Mouse (Mus musculus): ENCODE measurements around the gene Pak7.
"Not testable (repeated sequence)": the region's sequence is repeated elsewhere in the genome, so short reads cannot be mapped to it uniquely, and the experiment has no call there.

Pak7 gene

DNA sequence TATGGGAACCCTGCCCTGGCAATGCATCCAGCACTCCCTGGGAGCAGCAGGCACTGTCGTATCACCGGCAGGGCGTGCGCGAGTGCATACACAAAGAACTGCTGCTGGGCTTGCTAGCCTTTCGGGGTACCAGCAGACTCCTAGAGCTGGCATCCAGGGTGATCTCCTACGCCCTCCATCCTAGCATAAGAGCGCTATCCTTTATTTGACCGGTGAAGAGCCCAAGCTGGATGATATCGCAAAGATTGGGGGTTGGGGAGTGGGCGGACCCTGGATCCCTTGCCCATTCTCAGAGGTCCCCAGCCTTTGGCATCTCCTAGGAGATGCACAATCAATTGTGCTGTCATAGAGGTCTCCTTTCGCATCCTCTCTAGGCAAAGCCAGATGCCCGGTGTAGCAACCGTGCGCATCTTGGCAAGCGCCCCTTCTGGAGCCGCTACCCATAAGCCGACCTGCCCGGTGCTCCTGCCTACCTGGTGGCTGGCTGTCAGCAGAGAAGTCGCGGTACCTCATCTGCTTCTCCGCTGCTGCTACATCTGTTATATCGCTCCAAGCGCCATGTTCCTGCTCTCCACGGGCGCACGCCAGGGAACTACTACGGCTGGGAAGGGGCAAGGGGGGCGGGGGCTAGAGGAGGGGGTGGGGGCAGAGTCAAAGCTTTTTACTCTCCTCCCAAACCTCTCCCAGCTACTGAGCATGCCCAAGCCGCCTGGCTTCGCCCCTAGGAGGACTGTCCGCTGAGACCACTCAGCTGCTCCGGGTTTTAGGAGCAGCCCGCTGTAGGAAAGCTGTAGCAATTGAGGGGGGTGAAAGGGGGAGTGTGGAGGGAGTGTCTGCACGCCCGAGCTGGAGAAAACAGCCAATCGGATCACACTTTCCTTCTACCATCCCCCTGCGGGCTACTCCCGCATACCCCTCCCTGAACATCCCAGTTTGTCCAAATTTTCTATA lies at the start of gene Pak7:
Pak7 (minus strand) TSS at position 787 of the 951 bp plus-strand sequence.
- DNase-seq (ENCODE audit: low read depth, low spot score): no peak

DNA sequence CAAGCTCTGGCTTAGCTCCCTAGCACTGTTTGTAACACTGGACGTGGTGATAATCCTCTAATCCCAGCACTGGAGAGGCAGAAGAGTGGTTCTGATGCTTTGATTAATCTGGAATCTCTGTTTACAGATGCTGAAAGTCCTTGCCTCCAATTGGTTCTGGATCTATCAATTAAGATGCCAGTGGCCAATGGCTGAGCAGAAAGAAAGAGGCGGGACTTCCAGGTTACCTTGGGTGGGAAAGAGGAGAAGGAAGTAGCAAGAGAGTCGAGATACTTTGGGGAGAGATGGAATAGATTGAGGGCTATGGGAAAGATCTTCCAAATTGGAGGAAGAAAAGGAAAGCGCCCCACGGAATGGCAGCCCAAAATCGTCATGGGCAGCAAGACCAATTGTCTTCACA lies 37.8 kb upstream of the Pak7 start:
- DNase-seq (ENCODE audit: low read depth, low spot score): no peak

DNA sequence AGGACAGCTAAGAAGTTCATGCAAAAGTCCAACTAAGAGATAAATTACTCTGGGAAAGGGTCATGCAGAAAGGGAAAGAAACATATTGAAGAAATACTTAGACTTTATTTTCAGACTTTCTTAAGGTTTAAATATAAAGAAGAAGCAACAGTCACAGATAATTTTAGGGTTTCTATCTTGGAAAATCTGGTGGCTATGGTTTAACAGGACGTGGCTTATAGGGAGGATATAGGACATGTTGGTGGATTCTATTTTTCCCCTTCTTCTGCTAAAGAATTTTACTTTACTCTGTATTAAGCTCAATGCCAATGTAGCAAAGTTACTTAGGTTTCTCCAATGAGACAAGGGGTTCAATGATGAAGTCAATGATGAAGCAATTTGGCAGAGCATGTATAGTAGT lies 31.8 kb upstream of the Pak7 start:
- DNase-seq (ENCODE audit: low read depth, low spot score): no peak

DNA sequence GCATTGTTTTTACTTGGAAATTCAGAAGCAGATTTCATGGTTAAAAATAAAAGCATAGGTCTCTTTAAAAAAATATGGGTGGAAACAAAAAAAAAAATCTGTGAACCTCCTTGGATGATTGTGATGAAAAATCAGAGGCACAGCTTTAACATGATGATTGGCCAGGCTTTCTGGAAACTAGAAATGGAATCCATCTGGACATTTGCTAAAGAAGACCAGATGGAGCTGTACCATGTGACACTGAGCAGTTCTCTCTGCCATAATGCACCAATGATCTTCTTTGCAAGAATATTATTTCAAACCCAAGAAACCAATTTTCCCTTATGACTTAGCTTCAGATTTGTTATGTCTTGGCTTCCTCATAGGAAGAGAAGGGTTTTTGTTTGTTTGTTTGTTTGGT lies 28.6 kb upstream of the Pak7 start:
- no peak for DNase-seq (ENCODE audit: low read depth, low spot score)

DNA sequence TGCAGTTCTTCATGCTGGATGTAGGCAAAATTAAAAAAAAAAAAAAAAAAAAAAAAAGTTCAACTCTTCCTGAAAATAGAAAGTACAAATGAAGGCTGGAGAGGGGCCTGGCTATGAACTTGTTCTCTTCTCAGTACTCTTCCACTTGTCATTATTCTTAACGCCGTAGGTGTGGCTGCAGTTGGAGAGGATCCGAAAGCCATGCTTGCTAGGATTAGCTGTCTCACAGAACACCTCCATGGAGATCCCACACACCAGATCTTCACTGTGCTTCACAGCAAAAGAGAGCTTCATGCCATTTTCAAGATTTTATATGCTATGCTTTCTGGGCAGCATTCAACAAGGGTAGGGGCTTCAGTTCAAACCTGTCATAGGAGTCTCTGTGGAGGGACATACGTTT lies 14.8 kb upstream of the Pak7 start:
- no peak for DNase-seq (ENCODE audit: low read depth, low spot score)

DNA sequence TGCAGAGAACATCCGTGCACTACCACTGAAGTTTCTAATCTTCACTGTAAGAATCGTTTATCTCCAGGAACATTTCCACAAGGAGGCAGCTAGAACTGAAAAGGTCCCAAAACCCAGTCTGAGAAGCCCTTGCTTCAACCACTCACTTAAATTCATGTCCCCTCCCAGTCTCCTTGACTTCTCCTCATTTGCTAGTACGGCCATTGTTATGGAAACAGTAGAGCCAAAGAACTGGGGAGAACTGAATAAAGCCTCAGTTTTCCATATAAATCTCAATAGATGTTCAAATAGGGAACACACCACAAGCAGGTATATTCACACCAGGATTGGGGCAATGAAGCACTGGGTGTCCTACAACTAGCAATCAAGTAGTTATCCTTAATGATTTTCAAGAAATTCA lies 12.4 kb downstream of the Pak7 start:
- DNase-seq (ENCODE audit: low read depth, low spot score): no peak

DNA sequence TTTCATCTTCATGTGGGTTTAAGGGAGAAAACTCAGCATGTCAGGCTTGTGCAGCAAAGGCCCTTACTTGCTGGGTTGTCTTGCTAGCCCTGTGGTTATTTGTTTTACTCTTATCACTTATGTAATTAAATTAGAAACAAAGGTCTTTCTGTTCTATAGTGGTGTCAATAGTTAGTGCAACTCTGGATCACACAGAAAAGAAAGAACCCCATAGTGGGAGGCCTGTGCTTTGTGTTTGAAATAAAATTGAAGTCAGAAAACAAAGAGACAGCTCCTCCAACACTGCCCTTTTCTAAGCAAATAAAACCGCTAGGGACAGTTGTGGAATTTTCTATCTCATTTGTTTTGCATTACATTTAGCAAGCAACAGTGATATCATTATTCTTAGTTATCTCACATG lies 15.4 kb downstream of the Pak7 start:
- no peak for DNase-seq (ENCODE audit: low read depth, low spot score)

DNA sequence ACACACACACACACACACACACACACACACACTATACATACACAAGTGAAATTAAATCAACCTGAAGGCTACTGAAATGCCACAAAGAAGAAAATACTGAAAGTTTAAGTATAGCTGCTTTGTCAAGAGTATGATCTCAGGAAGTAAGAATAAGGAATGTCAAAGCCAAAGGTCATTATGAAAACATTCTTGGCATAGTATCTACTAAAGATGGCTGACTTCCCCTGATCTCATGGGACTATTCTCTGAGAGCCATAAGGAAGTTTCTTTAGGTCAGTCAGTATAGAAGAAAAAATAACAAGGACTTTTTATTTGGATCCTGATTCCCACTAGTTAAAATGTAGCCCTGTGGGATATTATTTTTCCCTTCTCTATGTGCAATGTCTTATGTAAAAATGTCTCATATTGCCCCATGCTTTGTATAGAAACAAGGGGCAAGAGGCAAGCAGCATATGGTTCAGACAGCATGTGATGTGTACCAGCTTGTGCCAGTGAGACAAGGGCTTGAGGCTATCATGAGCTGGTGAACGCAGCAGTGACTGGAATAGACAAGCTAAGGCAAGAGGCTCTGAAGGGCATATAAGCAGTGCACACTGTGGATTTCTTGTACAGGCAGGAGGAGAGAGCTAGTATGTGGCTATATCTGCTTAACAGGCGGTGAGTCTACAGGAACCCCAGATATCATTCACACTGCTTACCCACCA lies 36.2 kb downstream of the Pak7 start:
- no peak for DNase-seq (ENCODE audit: low read depth, low spot score)

DNA sequence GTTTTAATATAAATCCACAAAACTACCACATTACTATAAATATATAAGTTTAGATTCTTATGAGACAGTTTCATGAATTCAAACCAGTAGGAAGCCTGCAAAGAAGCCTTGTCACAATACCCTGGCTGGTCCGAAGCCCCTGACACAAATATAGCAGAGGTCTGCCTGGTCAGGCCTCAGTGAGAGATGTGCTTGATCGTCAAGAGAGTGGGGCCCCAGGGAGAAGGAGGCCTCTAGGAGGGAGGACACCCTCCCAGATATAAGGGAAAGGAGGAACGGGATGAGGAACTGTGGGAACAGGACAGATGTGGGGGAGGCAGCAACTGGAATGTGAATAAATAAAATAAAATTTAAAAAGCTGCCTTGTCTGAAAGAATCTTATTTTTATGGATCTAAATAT lies 37.3 kb downstream of the Pak7 start:
- DNase-seq (ENCODE audit: low read depth, low spot score): no peak

DNA sequence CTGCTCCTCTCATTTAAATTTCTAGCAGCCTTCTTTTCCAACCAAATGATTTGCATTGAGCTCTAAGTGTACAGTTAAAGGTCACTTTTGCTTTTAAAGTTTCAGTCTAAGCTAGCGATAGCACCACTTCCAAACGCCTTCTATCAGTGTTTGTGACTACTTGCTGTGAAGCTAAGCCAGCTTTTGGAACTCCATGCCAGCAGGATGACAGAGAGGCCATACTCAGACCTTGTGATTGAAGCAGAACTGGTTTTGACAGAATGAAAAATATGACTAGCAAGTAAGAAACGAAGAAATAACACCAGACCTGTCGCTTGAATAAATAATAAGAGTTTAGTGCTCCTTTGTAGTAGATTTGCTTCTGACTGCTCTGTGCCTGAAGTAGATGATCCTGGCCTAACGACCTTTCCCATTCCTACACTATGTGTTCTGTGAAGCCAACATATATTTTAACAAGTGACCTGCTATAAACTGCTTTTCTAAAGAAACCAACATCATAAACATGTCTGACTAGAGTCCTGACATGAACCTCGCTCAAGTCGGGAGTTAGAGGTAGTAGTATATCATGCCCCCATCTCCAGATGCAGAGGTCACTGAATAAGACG lies 38.0 kb downstream of the Pak7 start:
- no peak for DNase-seq (ENCODE audit: low read depth, low spot score)

DNA sequence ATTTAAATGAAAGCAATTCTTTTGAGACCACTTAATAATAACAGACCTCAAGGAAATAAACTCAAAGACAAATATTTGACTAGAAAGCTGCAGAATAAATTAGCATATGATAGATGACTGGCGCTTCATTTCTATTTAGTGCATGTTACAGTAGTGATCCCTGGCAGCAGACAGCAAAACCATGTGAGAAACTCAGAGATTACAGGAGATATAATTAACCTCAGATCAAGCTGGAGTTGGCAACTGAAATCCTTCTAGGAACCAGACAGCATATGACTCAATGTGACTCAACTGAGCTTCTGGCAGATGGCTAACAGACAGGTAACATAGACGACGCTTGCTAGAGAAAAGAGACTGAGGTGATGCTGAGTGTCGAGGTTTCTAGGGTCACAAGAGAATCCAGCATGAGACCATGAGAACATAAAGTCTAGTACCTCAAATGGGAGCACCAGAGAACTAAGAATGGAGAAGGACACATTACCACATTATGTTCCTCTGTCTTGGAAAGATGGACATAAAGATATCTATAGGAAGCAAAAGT lies 43.5 kb downstream of the Pak7 start:
- DNase-seq (ENCODE audit: low read depth, low spot score): not testable (repeated sequence)

DNA sequence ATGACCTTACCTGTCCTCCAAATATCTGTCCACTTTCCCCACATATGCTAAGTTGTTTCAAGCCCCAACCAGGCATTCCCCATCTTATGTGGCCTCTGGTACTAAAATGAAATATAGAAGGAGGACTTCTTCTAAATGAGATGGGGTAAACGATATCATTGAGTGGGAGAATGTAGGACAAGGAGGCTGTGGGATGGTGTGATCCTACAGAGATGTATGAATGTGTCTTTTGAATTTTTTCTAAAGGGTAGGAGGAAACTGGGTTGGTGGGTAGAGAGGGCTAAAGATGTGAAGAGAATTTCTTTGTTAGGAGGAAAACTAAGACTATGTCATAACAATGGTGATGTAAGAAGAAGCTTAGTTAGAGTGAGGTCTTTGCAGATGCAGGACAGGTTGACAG lies 57.8 kb downstream of the Pak7 start:
- no peak for DNase-seq (ENCODE audit: low read depth, low spot score)

DNA sequence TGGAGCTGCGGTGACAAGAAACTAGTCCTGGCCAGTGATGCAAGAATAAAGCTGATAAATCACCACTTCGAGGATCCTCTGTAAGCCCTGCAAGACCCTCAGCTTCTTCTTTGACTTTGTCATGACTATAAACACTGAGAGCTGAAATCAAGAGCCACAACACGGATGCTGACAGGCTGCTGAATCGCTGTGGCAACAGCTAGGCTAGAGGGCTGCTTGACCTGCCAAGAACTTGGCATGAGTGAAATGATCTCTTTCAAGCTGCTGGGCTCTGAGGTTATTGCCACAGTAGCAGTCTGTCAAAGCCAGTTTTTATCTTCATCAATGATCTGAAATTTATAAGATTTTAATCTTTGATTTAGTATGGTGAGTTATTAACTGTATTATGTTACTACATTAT lies 62.1 kb downstream of the Pak7 start:
- no peak for DNase-seq (ENCODE audit: low read depth, low spot score)

DNA sequence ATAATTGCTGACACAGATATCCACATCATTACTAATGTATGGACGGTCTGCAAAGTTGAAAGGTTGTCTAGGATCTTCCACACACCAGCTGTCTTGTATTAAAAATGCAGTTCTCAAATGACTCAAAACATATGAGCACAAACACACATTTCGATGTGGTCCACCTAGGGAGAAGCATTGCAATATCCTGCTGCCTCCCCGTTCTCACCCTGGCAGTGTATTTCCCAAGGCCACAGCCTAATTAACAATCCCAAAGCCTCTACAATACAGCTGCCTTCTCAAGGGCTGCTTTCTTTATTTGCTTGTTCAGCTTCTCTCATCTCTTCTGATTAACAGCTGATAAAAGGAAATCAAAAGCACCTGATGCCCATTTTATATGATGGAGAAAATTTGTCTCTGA lies 78.5 kb downstream of the Pak7 start:
- DNase-seq (ENCODE audit: low read depth, low spot score): no peak

DNA sequence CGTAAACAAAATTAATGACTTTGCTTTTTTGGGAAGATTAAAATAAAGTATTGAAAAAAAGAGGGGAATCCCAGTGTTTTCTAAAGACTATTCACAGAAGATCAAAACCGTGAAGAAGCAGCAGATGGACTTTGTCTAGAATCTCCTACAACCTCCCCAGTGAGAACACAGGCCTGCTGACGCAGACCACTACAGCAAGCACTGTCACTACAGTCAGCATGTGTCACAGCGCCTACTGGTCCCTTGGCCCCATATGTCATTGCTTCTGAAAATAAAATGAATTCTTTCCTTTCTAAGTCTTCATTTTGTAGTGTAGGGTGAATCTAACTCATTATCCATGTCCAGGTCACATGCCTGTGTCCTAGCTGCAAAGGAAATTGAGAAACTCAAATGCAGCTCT lies 79.0 kb downstream of the Pak7 start:
- DNase-seq (ENCODE audit: low read depth, low spot score): no peak

DNA sequence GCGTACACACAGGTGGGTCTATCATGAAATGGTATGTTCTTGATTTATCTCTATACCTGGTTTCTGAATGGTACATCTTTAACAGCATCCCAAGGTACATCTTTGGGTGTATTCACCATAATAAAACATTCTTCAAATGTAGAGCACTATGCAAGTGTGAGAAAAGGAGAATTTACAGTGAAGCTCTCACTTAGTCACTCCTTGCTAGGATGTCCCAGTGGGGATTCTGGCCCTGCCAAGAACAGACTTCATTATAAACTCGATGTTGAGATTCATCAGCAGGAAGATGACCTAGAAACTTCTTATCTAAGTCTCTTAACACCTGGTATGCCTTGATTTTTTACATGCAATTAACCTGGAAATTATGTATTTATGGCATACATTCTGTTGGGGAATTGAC lies 85.6 kb downstream of the Pak7 start:
- DNase-seq (ENCODE audit: low read depth, low spot score): no peak

DNA sequence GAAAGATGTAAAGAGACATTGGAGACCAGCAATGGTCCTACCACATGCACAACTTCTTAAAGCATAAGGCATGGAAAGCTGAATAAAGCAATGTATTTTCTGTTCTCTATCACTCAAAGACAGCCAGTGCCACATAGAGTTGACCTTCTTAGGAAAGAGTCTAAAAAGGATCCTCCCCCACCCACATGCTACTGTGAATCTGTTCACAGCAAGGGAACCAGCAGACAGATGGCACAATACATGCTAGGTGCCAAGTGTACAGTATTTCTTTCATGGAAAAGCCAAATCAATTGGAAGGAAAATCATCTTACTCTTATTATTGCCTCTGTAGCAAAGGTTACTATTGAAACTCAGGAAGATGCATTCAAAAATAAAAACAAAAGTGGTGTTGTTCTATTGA lies 86.4 kb downstream of the Pak7 start:
- no peak for DNase-seq (ENCODE audit: low read depth, low spot score)

DNA sequence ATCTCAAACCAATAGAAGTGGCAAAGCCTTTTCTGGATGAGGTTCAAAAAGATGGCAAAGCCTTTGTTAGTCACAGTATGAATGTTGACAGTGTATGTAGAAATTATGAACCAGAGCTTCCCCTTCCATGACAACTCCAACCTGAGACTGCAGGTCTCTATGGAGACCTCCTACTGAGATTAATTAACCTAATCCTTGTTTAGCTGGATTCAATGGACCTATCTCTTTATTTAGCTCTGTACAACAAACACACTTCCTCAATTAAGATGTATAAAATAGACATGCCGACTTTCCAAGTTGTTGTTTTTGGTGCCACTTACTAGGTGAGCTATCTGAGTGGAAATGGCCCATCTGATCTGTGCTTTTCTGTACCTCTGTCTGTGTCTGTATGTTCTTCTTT lies 90.4 kb downstream of the Pak7 start:
- DNase-seq (ENCODE audit: low read depth, low spot score): no peak

DNA sequence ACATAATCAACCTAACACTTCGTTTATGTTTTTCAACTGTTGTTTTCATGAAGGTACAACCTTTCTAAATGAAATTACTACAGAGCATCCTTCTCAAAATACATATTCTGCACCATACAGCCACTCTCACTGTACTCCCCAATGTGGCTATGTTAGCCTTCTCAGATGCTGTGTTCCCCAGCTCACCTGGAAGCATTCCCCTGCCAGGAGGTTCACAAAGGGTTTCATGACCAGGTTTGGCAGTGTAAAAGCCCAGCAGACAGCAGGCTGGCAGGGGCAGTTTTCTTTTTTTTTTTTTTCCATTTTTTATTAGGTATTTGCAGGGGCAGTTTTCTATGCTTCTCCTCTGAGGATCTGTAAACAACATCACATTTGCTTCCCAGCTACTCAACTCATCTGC lies 105.7 kb downstream of the Pak7 start:
- DNase-seq (ENCODE audit: low read depth, low spot score): no peak

DNA sequence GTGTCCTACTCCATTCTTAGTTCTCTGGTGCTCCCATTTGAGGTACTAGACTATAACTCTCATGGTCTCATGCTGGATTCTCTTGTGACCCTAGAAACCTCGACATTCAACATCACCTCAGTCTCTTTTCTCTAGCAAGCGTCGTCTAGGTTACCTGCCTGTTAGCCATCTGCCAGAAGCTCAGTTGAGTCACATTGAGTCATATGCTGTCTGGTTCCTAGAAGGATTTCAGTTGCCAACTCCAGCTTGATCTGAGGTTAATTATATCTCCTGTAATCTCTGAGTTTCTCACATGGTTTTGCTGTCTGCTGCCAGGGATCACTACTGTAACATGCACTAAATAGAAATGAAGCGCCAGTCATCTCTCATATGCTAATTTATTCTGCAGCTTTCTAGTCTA lies 145.8 kb downstream of the Pak7 start:
- DNase-seq (ENCODE audit: low read depth, low spot score): not testable (repeated sequence)

DNA sequence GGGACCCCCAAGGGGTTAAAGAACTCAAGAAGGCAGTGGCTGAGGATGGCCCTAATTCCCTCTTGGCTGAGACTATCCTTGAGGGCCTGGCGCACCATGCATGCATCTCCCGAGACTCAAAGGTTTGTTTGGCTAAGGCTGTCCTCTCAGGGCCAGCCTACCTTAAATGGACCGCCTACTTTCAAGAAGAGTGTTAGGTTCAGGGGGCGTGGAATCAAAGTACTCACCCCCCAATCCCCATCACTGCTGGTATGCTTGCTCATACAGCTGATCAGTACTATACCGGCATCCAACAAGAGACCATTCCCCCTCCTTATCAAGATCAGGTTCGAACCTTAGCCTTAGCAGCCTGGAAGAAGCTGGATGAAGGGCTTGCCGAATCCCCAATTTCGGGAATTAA lies 156.5 kb downstream of the Pak7 start:
- no peak for DNase-seq (ENCODE audit: low read depth, low spot score)

DNA sequence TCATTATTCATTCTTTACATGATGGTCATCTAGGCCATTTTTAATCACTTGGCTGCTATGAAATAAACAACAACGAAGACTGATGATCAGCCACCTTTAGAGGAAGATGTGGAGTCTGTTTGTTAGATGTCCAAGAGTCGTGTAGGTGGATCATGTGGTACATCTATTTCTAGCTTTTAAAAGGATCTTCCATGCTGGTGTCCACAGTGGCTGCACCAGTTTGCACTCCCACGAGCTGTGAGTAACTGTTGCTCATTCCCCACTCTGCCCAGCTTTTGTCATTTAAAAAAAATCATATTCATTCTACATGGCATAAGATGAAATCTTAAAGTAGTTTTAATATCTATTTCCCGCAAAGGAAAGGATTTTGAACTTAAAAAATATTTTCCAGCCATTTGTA lies 183.7 kb downstream of the Pak7 start:
- DNase-seq (ENCODE audit: low read depth, low spot score): no peak
